27 mouse cellular contexts compared by ENCODE assay signal in the genomic region with DNA sequence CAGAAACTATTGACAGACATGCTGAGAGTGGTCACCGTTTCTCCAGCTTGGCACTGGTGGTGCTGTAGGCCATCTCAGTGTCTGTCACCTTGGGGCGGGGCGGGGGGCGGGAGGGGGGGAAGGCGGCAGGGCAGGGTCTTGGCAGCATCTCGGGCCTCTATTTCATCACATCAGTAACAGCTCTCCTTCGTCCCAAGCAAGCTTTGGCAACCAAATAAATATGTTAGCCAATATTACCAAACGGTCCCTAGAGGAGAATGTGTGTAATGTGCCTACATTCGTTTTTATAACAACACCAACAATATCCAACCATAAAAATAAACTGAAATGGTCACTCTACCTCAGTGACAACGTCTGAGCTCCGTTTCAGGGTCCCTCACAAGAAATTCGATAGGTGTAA. TPM values are rescaled to one million over a fixed set of nuclear protein-coding genes. Genes with fewer than 3 reads are reported as not detected.
DNase-seq lines count a peak whose midpoint lies in the region; ATAC-seq and TF ChIP-seq lines count a peak whose summit lies in the region.
"Had no signal": no experiment of that assay in that cellular context is flagged by ENCODE, and none has a peak within 500 bp of the region (broad histone marks: within the 10 kb centered on the region; RNA-seq: fewer than 3 reads in every experiment).

No protein-coding gene starts in this region.

- intact Hi-C loops in gastrocnemius, adult 2 months (cut with DNase I) = no loop called here

- in situ Hi-C loops in CH12.LX (cut with MboI; ENCODE audit: low pct_ligation_motif_present, low pct_unique_long_range_greater_than_20kb, low sequenced_read_pairs) = loop anchor here (5.0 to 25.0 kb wide), 3 partner anchors 122 to 583 kb away; partner anchors contain the start of genes 9930021J03Rik and Ranbp6

- 74% methylated on average over 12 of the region's 12 CpGs for WGBS in hindbrain, embryonic 14.5 days

- no peak for TF ChIP-seq CTCF in gastrocnemius, adult 2 months (IDR thresholded peaks at IDR 0.05)
- no peak for TF ChIP-seq CTCF in CH12.LX (conservative IDR thresholded peaks at IDR 0.05 in 1 of 2, IDR thresholded peaks at IDR 0.05 in 1 of 2; ENCODE audit: low read depth in 2 of 2, low read length in 2 of 2)

- H3K27me3 ChIP-seq in CH12.LX (replicated peaks) = no peaks in the 10 kb centered on the region
- H3K27me3 ChIP-seq in hindbrain, embryonic 14.5 days (ENCODE audit: control insufficient read depth, insufficient read depth, low read length) = no peaks in the 10 kb centered on the region
- H3K27me3 ChIP-seq: heart, embryonic 13.5 days; liver, embryonic 13.5 days had no signal

- H3K27ac ChIP-seq in gastrocnemius, adult 2 months = peak overlapping the region; percentile 40; the same call in 1 of the 2 replicates
- peak overlapping the region; percentile 69; the same call in 1 of the 2 replicates for H3K27ac ChIP-seq in CH12.LX (ENCODE audit: insufficient read depth, low read depth)
- H3K27ac ChIP-seq in hindbrain, embryonic 14.5 days = no peak overlapping the region
- H3K27ac ChIP-seq: heart, embryonic 13.5 days; kidney, postnatal 0 days; liver, embryonic 13.5 days had no signal

- no peak for TF ChIP-seq EP300 in CH12.LX (IDR thresholded peaks at IDR 0.05; ENCODE audit: low read length)

- H3K4me2 ChIP-seq in CH12.LX (ENCODE audit: insufficient read depth, low read depth, poor library complexity, severe bottlenecking) = peak overlapping the region; percentile 93
- H3K4me2 ChIP-seq in hindbrain, embryonic 14.5 days (replicated peaks) = no peak overlapping the region
- H3K4me2 ChIP-seq: heart, embryonic 13.5 days; liver, embryonic 13.5 days had no signal

- peak; percentile 28 for DNase-seq in gastrocnemius, adult 2 months
- no peak for DNase-seq in gastrocnemius, adult 8-10 months (ENCODE audit: low spot score in 2 of 2)
- DNase-seq in 416B (ENCODE audit: low read depth) (peak; percentile 62), CH12.LX (ENCODE audit: extremely low read depth) (no peak)
- DNase-seq in spleen, adult 18-20 months = no peak
- no peak for DNase-seq in hindbrain, embryonic 14.5 days (ENCODE audit: low spot score)
- DNase-seq: cerebellum, adult 11 months; cerebellum, postnatal 10 days; embryo, embryonic 11 days; heart, postnatal 36 days; kidney, adult 11 months; left cerebral cortex, postnatal 4 days; liver, embryonic 13.5 days; right cerebral cortex, postnatal 14 days had no signal

- TF ChIP-seq POLR2A in CH12.LX (IDR thresholded peaks at IDR 0.05; ENCODE audit: low read depth, low read length) = no peak

- peaks cover 50% of the 10 kb centered on the region for H3K79me2 ChIP-seq in CH12.LX (replicated peaks; ENCODE audit: control insufficient read depth, extremely low read depth, insufficient read depth, poor library complexity, severe bottlenecking)

- ATAC-seq in granulocyte monocyte progenitor cell, adult 5-6 weeks (replicated peaks; ENCODE audit: poor library complexity, severe bottlenecking) = peak; percentile 62
- no peak for ATAC-seq in hindbrain, embryonic 14.5 days (ENCODE audit: low FRiP score)
- ATAC-seq: forebrain, embryonic 16.5 days; hindbrain, embryonic 16.5 days had no signal

- no peak overlapping the region for H3K4me3 ChIP-seq in gastrocnemius, adult 2 months
- H3K4me3 ChIP-seq in CH12.LX (replicated peaks in 1 of 3; ENCODE audit: low read depth in 2 of 3, low read length in 2 of 3, poor library complexity in 1 of 3) = peak overlapping the region in 2 of 3 experiments; percentile 51 to 59
- no peak overlapping the region for H3K4me3 ChIP-seq in hindbrain, embryonic 14.5 days (replicated peaks; ENCODE audit: low read length)
- H3K4me3 ChIP-seq: heart, embryonic 13.5 days; liver, embryonic 13.5 days had no signal

- H3K9me3 ChIP-seq in CH12.LX (replicated peaks; ENCODE audit: low read length) = no peaks in the 10 kb centered on the region
- H3K9me3 ChIP-seq in hindbrain, embryonic 14.5 days (ENCODE audit: control insufficient read depth, low read length) = no peaks in the 10 kb centered on the region
- H3K9me3 ChIP-seq: heart, embryonic 13.5 days; liver, embryonic 13.5 days had no signal

- H3K9ac ChIP-seq in CH12.LX (ENCODE audit: insufficient read depth, low read depth) = peak overlapping the region; percentile 88
- no peak overlapping the region for H3K9ac ChIP-seq in hindbrain, embryonic 14.5 days
- H3K9ac ChIP-seq: heart, embryonic 13.5 days; liver, embryonic 13.5 days had no signal

- no peak for TF ChIP-seq RAD21 in CH12.LX (IDR thresholded peaks at IDR 0.05; ENCODE audit: low read depth, low read length)

- H3K4me1 ChIP-seq in CH12.LX (ENCODE audit: control insufficient read depth in 1 of 2, insufficient read depth in 2 of 2) = peaks cover 10 to 26% of the 10 kb centered on the region in 2 experiments
- H3K4me1 ChIP-seq in hindbrain, embryonic 14.5 days (replicated peaks; ENCODE audit: control insufficient read depth, insufficient read depth, low read length) = 0 out of 2 replicates have a peak, but pooled peaks cover 9% of the 10 kb centered on the region

- dilution Hi-C loops in CH12.LX (cut with MboI; ENCODE audit: extremely low pct_ligation_motif_present, extremely low pct_unique_long_range_greater_than_20kb, low sequenced_read_pairs) = no loop called here

- H3K36me3 ChIP-seq in CH12.LX (replicated peaks in 1 of 2; ENCODE audit: control insufficient read depth in 1 of 2, insufficient read depth in 1 of 2, low read length in 1 of 2) = peaks cover 6 to 12% of the 10 kb centered on the region in 2 experiments
- no peaks in the 10 kb centered on the region for H3K36me3 ChIP-seq in hindbrain, embryonic 14.5 days (replicated peaks; ENCODE audit: control insufficient read depth, insufficient read depth)
- H3K36me3 ChIP-seq: heart, embryonic 13.5 days; liver, embryonic 13.5 days had no signal

TF ChIP-seq in CH12.LX, 34 proteins besides CTCF, POLR2A, EP300 and RAD21:
- TF ChIP-seq MAZ (IDR thresholded peaks at IDR 0.05; ENCODE audit: low read depth, low read length) = 0 out of 2 replicates have a peak, but pooled peaks have one; percentile 27
- no peak for TF ChIP-seq JUND (conservative IDR thresholded peaks at IDR 0.05; ENCODE audit: low read depth, low read length)

RNA-seq across cellular contexts. Expression of gene Cd274, which starts 2.9 kb away (rescaled TPM):
- total RNA-seq in gastrocnemius, adult 2 months (2021) = under 1 TPM; 0.59 to 0.71 TPM
- total RNA-seq in gastrocnemius, adult 8-10 months (2022) = 1 to 10 TPM in 1 of 4 experiments, under 1 TPM in 3; 0.65 to 1.1 (median 0.76) TPM
- 4.7 and 6.7 TPM in 2 replicates for total RNA-seq in CH12.LX (2012; rRNA removed)
- 7.4 and 8.6 TPM in 2 replicates for total RNA-seq in CH12.LX (2014; rRNA removed)
- 14.7 and 15.9 TPM in 2 replicates for polyA plus RNA-seq in CH12.LX (2012; ENCODE audit: insufficient read length, low read depth)
- 4.9 and 9.2 TPM in 2 replicates for total RNA-seq in granulocyte monocyte progenitor cell, adult 5-6 weeks (2014; fragmentation: Nextera tagmentation)
- total RNA-seq in granulocyte monocyte progenitor cell, adult 5-6 weeks (2017) = 5.3 TPM in 2 replicates
- polyA plus RNA-seq in hindbrain, embryonic 14.5 days (2014; fragmentation: Nextera tagmentation; extraction: Ambion mirVana) = 0.48 and 0.77 TPM in 2 replicates

RNA-seq across cellular contexts. Expression of gene Plgrkt, which starts 2.9 kb away (rescaled TPM):
- 10 to 100 TPM; 16.1 to 21.2 TPM for total RNA-seq in gastrocnemius, adult 2 months (2021)
- total RNA-seq in gastrocnemius, adult 8-10 months (2022) = 10 to 100 TPM; 14.3 to 19.8 (median 17.8) TPM
- total RNA-seq in CH12.LX (2012; rRNA removed) (27.7 and 31.3 TPM in 2 replicates), CH12.LX (2014; rRNA removed) (27.9 and 33.0 TPM in 2 replicates)
- 38.3 and 40.6 TPM in 2 replicates for polyA plus RNA-seq in CH12.LX (2012; ENCODE audit: insufficient read length, low read depth)
- 90.3 and 93.3 TPM in 2 replicates for total RNA-seq in granulocyte monocyte progenitor cell, adult 5-6 weeks (2014; fragmentation: Nextera tagmentation)
- total RNA-seq in granulocyte monocyte progenitor cell, adult 5-6 weeks (2017) = 49.2 and 53.6 TPM in 2 replicates
- 78.1 and 81.6 TPM in 2 replicates for polyA plus RNA-seq in hindbrain, embryonic 14.5 days (2014; fragmentation: Nextera tagmentation; extraction: Ambion mirVana)

RNA-seq across cellular contexts. Expression of gene Rln1, which starts 35.6 kb away (rescaled TPM):
- not detected for total RNA-seq in gastrocnemius, adult 2 months (2021)
- total RNA-seq in gastrocnemius, adult 8-10 months (2022) = not detected
- total RNA-seq in CH12.LX (2012; rRNA removed) (not detected in 2 replicates), CH12.LX (2014; rRNA removed) (not detected in 2 replicates)
- not detected in 2 replicates for polyA plus RNA-seq in CH12.LX (2012; ENCODE audit: insufficient read length, low read depth)
- not detected in 2 replicates for total RNA-seq in granulocyte monocyte progenitor cell, adult 5-6 weeks (2014; fragmentation: Nextera tagmentation)
- not detected in 2 replicates for total RNA-seq in granulocyte monocyte progenitor cell, adult 5-6 weeks (2017)
- polyA plus RNA-seq in hindbrain, embryonic 14.5 days (2014; fragmentation: Nextera tagmentation; extraction: Ambion mirVana) = 3.2 and 4.4 TPM in 2 replicates
- total RNA-seq: heart, adult 18-20 months; heart, postnatal 36 days; megakaryocyte-erythroid progenitor cell, adult 5-6 weeks; neutrophil, adult 5-6 weeks had no signal
- polyA plus RNA-seq: liver, embryonic 13.5 days had no signal

RNA-seq across cellular contexts. Expression of gene Pdcd1lg2, which starts 40.6 kb away (rescaled TPM):
- not detected for total RNA-seq in gastrocnemius, adult 2 months (2021)
- total RNA-seq in gastrocnemius, adult 8-10 months (2022) = not detected
- total RNA-seq in CH12.LX (2012; rRNA removed) (1.6 and 1.7 TPM in 2 replicates), CH12.LX (2014; rRNA removed) (1.4 and 2.4 TPM in 2 replicates)
- polyA plus RNA-seq in CH12.LX (2012; ENCODE audit: insufficient read length, low read depth) = 4.6 and 5.5 TPM in 2 replicates
- not detected in 2 replicates for total RNA-seq in granulocyte monocyte progenitor cell, adult 5-6 weeks (2014; fragmentation: Nextera tagmentation)
- total RNA-seq in granulocyte monocyte progenitor cell, adult 5-6 weeks (2017) = not detected in 2 replicates
- polyA plus RNA-seq in hindbrain, embryonic 14.5 days (2014; fragmentation: Nextera tagmentation; extraction: Ambion mirVana) = 0.15 TPM in 1 of 2 replicates, not detected in the other
- total RNA-seq: ES-E14; heart, postnatal 36 days; megakaryocyte-erythroid progenitor cell, adult 5-6 weeks had no signal
- polyA plus RNA-seq: embryonic facial prominence, embryonic 14.5 days; forebrain, embryonic 16.5 days; heart, embryonic 13.5 days; kidney, postnatal 0 days; lung, embryonic 16.5 days; stomach, embryonic 16.5 days had no signal

RNA-seq across cellular contexts. Expression of gene Insl6, which starts 45.0 kb away (rescaled TPM):
- total RNA-seq in gastrocnemius, adult 2 months (2021) = not detected
- total RNA-seq in gastrocnemius, adult 8-10 months (2022) = not detected
- 8.0 and 11.2 TPM in 2 replicates for total RNA-seq in CH12.LX (2012; rRNA removed)
- 8.5 and 9.8 TPM in 2 replicates for total RNA-seq in CH12.LX (2014; rRNA removed)
- 5.1 and 5.7 TPM in 2 replicates for polyA plus RNA-seq in CH12.LX (2012; ENCODE audit: insufficient read length, low read depth)
- 5.6 TPM in 1 of 2 replicates, not detected in the other for total RNA-seq in granulocyte monocyte progenitor cell, adult 5-6 weeks (2014; fragmentation: Nextera tagmentation)
- total RNA-seq in granulocyte monocyte progenitor cell, adult 5-6 weeks (2017) = 0.47 and 3.8 TPM in 2 replicates
- polyA plus RNA-seq in hindbrain, embryonic 14.5 days (2014; fragmentation: Nextera tagmentation; extraction: Ambion mirVana) = 1.7 and 1.8 TPM in 2 replicates
- total RNA-seq: heart, postnatal 36 days; left cerebral cortex, postnatal 4 days; midbrain, postnatal 0 days had no signal

Comparison
In these comparisons a context has a peak if more than half of its experiments do, and no peak if none do; other contexts are left out.
1. DNase-seq: peak in gastrocnemius, adult 2 months (single experiment) and 416B (single experiment); none in gastrocnemius, adult 8-10 months (0 of 2), CH12.LX (single experiment), spleen, adult 18-20 months (0 of 2) and hindbrain, embryonic 14.5 days (single experiment).
2. H3K4me3 ChIP-seq: peak in CH12.LX (2 of 3); none in gastrocnemius, adult 2 months (single experiment) and hindbrain, embryonic 14.5 days (single experiment).